Mouse (Mus musculus): ENCODE data around the gene Hsfy2.

Gene Hsfy2

DNA sequence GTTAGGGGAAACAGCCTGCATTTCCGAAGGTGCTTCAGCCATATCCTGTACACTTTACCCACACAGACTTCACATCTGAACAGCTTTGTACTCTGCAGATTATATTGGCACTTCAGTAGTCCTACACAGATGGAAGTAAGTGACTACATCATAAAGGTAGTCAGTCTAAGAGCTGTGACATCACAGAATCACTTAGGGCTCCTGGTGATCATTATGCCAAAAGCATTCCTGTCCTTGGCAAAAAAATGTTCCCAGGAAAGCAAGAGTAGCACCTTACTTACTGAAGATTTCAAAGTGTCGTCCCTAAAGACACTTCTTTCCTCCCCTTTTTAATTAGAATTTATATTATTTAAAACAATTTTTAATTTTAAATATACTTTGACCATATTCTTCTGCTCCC is at the start of gene Hsfy2:
Gene Hsfy2 (minus strand): TSS at position 101 of the 400 bp plus-strand sequence.
- ATAC-seq (ENCODE audit: insufficient number of reproducible peaks, low FRiP score, low TSS enrichment), result no peak

GRCm38 (mm10) chr1:56685053-56685557 is 47.9 kb upstream of the Hsfy2 start:
- no peak for ATAC-seq (ENCODE audit: insufficient number of reproducible peaks, low FRiP score, low TSS enrichment)

GRCm38 (mm10) chr1:56684512-56684911 is 47.3 kb upstream of the Hsfy2 start:
- no peak for ATAC-seq (ENCODE audit: insufficient number of reproducible peaks, low FRiP score, low TSS enrichment)

DNA sequence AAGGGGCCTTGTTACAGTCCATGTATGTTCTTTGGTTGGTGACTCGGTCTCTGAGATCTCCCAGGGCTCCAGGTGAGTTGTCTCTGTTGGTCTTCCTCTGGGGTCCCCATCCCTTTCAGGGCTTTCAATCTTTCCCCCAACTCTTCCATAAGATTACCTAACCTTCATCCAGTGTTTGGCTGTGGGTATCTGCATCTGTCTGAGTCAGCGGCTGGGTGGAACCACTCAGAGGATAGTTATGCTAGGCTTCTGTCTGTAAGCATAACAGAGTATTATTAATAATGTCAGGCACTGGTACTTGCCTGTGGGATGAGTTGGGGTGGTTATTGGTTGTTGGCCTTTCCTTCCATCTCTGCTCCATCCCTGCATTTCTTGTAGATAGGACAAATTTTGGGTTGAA is 44.0 kb upstream of the Hsfy2 start:
- ATAC-seq (ENCODE audit: insufficient number of reproducible peaks, low FRiP score, low TSS enrichment), result no peak

GRCm38 (mm10) chr1:56675253-56675652 is 38.0 kb upstream of the Hsfy2 start:
- no peak for ATAC-seq (ENCODE audit: insufficient number of reproducible peaks, low FRiP score, low TSS enrichment)

DNA sequence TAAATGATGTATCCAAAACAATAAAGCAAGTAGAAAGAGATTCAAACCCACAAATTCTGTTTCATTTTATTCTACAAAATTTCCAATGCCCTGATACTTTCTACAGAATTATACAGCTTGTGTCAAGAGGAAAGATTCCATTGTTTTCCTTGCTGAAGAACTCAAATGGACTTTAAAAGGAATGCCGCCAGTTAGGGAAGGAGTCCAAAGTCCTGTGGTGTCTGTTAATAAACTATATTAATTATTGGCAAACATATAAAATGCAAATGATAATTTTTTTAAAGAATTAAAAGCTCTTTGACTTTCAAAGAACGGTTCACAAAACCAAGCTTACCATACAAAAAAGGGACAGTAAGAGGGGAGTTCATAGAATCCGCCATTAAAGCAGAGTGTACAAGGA is 37.4 kb upstream of the Hsfy2 start:
- no peak for ATAC-seq (ENCODE audit: insufficient number of reproducible peaks, low FRiP score, low TSS enrichment)

- ATAC-seq (ENCODE audit: insufficient number of reproducible peaks, low FRiP score, low TSS enrichment), result no peak
Measured at GRCm38 (mm10) chr1:56671241-56671945, 34.2 kb upstream of the Hsfy2 start.

DNA sequence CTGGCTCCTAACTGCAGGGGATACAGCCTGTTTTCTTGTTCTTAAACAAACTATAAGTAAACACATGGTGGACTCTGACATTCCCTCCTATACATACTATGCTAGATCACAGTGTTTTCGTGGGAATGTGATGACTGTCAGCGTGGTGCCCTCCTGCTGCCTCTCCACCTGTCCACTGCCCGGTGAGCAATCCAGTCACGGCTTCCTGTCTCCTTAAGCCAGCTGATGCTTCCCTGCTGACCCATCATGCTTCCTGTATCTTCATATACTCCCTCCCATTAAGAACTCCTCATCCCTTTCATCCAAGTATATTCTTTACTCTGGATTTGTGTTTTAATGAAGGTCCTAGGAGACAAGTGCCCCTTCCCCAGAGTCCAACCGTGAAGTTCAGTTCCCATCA is 33.3 kb upstream of the Hsfy2 start:
- ATAC-seq (ENCODE audit: insufficient number of reproducible peaks, low FRiP score, low TSS enrichment), result peak; percentile 64; the same call in 1 of the 2 replicates

DNA sequence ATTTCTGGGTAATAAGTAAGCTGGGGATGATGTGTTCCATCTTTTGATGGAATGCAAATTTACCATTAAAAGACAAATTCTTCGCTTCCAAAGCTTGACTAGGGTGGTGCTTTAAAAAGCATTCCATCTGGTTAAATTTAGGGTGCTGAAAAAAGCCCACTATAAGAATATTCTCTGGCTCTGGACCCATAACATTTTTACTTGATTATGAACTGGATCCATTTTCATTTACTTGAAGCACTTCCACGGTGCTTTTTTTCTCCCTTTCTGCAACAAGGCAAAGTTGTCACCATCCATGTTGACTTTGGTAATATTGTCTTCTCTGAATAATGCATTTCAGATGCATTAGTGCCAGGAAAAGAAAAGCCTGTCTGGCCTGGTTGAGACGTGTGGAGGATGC is 27.4 kb upstream of the Hsfy2 start:
- no peak for ATAC-seq (ENCODE audit: insufficient number of reproducible peaks, low FRiP score, low TSS enrichment)

DNA sequence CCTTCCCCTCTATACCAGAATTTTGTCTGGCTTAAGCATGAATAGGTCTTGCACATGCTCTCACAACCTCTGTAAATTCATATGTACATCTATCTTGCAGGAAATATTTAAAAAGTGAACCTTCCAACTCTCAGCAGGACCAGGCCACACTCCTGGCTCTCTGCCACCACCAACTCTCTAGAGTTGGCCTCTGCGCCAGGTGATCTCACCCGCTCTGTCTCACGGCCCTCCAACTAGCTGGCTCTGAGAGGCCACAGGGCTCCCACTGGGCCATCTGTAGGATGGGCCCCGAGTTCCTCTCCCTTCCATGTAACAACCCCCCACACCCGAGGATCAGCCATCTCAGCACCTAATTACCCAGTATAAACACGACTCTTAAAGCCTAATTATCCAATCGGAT is 10.4 kb downstream of the Hsfy2 start:
- ATAC-seq (ENCODE audit: insufficient number of reproducible peaks, low FRiP score, low TSS enrichment), result peak; percentile 92

DNA sequence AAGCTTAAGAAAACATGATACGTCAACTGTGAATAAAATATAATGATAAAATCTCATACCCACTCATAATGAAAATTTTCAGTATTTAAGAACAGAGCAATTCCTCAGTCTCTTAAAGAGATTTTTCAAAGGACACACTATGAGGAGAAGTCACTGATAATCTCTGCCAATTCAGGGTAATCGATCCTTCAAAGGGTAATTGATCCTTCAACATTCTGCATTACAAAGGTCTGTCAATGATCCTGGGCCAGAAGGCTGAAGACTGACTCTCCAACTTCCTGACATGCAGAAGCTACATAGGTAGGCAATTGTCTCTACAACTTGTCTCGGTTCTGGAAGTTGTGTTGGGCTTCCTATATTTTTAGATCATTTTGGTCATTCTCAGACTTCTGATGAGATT is 12.9 kb downstream of the Hsfy2 start:
- ATAC-seq (ENCODE audit: insufficient number of reproducible peaks, low FRiP score, low TSS enrichment), result no peak

- ATAC-seq (ENCODE audit: insufficient number of reproducible peaks, low FRiP score, low TSS enrichment), result no peak
Measured at GRCm38 (mm10) chr1:56612384-56612783, 24.9 kb downstream of the Hsfy2 start.

All from cerebellum, adult (tissue).